Mouse (Mus musculus) monocyte, adult 5-6 weeks (primary cell): ENCODE data around the gene Stard7. TPM values are rescaled to one million over a fixed set of nuclear protein-coding genes. Genes with fewer than 3 reads are reported as not detected.
"Not testable (repeated sequence)": the region's sequence is repeated elsewhere in the genome, so short reads cannot be mapped to it uniquely, and the experiment has no call there.

Source experiments
- ATAC-seq: fragments of 153-309, 156-312 bp; replicated peaks from 2 replicates; pipeline ENCODE4 v1.8.0; 2017; ENCODE audit warnings: mild to moderate bottlenecking; ENCODE audit not compliant: low TSS enrichment, insufficient number of reproducible peaks, severe bottlenecking, poor library complexity, low FRiP score
- total RNA-seq: library from RNA; stranded (forward); fragments of 200-1000, 200-491, 200-594 nt; gene quantifications from 3 replicates; pipeline ENCODE4 v1.2.3, GENCODE M21; 2017

Stard7 gene
- total RNA-seq, 1 experiment from 2014 or later = 93.7 TPM

DNA sequence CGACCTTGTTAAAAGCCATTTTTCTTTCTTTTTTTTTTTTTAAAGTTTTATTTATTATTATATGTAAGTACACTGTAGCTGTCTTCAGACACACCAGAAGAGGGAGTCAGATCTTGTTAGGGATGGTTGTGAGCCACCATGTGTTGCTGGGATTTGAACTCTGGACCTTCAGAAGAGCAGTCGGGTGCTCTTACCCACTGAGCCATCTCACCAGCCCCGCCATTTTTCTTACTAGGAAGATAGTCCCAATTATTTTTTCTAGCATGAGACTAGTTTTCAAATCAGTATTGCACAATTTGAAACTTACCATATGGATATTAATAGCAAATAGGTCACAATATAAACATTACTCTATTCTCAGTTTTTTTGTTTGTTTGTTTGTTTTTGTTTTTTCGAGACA, 2.0 kb downstream of the Stard7 start:
- not testable (repeated sequence) for ATAC-seq

DNA sequence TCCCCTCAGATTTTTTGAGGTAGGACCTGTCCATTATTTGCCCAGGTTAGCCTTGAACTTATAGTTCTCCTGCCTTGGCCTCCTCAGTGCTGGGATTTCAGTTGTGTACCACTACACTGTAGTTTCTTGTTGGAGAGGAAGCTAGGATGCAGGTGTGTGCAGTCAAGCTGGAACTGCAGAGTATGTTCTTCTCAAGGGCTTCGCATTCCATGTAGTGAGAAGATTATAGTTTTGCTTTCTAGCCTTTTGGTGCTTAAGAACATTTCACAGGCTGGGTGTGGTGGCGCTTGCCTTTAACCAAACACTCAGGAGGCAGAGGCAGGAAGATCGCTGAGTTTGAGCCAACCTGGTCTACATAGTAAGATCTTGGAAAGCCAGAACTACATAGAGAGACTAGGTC, 2.8 kb downstream of the Stard7 start:
- ATAC-seq = no peak

DNA sequence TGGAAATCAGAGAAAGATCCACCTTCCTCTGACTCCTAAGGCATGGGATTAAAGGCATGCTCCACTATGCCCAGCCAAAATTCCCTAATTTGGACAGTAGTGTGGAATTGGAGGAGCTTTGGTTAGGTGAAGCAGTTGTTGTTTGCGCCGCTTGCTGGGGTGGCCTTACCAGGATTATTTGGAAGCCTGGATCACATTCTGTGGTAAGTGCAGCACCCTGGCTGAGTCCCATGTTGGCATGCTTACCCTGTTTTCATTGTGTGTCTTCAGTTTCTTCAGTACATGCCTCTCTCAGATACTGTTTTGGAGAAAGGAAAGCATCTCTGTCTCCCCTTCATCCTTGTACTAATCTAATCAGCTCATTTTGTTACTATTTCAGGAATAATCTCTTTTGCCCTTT, 4.6 kb downstream of the Stard7 start:
- ATAC-seq = no peak

DNA sequence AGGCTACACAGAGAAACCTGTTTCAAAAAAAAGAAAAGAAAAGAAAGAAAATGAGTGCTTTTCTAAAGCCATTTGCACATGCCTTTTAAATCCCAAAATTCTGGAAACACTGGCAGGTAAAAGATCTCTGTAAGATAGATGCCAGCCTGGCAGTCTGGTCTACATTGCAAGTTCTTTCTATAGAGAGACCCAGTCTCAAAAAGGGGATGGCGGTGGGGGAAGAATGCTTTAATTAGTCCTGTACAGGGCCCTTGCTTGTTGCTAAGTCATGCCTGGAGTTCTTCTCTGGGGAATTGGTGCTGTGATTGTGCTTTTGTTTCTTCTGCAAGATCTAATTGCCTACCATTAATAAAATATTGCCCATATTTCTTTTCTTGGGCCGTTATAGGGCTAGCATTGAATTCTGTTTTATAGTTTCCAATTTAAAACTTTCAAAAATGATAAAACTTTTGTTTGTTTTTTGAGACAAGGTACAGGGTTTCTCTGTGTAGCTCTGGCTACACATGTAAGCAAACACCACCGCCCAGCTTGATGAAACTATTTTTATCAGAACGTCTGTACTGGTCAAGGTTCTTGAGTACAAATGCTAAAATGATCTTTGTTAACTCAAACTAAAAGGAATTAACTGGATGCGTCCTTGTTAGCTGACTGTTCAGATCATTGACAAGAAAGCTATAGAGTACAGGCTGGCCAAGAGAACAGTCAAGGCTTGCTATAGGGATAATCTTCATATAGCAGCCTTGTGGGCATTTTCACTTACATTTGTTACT, 5.7 kb downstream of the Stard7 start:
- ATAC-seq = no peak

DNA sequence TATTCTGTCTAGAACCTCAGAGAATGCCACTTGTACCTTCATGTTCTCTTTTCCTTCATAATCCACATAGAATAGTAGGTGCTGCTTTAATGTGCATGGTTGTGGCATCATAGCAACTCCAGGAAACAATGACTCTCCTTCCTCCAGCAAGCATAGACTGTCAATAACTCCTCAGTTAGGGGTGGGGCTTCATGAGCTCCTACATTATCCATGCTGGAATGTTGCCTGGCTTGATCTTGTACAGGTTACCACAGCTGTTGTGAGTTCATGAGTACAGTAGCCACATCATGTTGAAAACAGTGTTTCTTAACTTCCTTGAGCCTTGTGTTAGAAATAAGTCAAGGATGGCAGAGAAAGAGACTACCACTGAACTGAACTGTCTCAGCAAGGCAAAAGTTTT, 8.1 kb downstream of the Stard7 start:
- ATAC-seq = no peak

DNA sequence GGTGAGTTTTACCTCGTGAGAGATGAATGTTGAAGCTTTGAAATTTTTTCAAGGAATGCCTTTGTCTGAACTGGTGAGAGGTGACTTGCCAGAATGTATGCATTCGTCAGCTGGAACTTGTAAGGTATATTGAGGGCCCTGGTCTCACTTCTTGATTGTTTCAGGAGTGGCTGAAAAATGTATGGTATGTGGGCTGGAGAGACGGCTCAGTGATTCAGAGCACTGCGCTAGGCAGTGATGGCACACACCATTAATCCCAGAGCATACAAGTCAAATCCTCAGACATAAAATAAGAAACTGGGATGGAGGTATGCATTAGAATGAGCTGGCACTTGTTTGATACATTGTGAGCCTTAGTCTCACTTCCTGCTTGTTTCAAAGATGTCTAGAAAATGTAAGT, 22.2 kb downstream of the Stard7 start:
- no peak for ATAC-seq

DNA sequence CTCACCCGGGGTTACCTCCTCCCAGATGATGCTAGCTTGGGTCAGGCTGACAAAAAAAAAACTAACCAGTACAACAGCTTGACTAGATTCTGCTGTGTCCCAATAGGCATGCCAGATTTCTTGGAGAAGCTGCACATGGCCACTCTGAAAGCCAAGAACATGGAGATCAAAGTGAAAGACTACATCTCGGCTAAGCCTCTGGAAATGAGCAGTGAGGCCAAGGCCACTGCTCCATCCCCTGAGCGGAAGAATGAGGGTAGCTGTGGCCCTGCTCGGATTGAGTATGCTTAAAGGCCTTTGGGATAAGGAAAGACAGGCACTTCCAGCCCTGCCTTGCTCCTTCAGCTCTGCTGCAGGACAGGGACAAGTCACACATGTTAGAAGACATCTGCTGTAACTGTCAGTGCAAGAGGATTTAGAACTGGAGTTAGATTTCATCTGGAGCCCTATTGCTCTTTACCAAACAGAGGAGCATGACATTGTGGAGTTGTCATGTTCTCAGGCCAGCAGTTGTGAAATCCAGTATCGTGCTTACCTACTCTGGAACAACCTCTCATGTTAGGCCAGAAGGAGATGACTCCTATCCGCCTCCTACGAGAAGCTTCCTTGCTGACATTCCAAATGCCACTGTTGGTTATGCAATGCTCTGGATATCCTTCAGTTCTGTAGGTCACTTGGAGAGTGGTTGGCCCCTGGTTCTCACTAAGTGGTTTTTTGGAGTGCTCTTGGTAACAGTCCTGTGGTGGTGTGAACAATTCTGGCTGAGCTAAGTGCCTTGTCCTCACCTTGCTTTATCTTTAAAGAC, 27.2 kb downstream of the Stard7 start:
- ATAC-seq = no peak

DNA sequence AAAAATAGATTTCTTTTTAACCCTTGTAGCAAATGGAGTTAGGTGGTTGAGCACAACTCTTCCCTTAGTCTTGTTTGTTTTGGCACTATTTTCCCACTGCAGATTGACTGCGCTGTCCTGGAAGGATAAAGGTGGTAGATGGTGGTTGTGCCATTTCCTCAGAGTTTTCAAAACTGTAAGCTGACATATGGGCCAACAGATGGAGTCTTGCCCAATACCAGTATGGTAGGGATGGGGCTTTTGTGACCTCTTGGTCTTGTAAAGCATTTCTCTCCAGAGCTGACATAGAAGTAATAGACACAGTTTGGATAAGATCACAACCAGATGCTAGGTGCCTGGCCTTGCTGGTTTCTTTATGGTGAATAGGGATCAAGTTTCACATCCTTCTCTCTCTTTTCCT, 28.0 kb downstream of the Stard7 start:
- no peak for ATAC-seq

DNA sequence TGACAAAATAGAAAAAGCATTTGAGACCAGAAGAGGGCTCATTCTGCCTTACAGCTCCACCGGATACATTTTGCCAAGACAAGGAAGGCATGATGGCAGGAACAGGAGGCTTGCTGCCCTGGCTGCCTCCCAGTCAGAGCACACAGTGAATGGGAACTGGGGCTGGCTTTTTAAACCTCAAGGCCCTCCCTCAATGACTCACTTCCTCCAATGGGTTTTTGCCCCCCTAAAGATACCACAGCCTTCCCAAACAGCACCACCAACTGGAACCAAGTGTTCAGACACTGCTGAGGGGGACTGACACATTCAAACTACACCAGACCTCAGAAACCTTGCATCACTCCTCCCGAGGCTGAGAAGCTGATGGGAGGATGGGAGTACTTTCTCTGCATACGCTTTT, 30.7 kb downstream of the Stard7 start:
- ATAC-seq = peak; percentile 34

DNA sequence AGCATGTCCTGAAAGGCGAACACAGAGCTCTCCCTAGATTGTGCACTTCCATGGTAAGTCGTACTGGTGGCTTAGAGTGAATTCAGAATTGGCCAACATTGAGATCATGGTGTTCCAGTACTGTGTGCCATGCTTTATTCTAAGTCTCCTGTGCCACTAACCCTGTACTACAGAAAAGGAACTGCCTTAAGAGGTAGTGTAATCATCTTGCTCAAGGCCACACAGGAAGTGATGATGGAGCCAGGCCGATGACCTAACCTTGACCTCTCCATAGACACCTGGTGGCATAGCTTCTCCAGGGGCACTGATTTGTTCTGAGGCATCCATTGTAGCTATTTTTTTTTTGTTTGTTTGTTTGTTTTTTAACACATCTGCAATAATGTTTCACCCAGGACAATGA, 31.9 kb downstream of the Stard7 start:
- peak; percentile 91 for ATAC-seq

DNA sequence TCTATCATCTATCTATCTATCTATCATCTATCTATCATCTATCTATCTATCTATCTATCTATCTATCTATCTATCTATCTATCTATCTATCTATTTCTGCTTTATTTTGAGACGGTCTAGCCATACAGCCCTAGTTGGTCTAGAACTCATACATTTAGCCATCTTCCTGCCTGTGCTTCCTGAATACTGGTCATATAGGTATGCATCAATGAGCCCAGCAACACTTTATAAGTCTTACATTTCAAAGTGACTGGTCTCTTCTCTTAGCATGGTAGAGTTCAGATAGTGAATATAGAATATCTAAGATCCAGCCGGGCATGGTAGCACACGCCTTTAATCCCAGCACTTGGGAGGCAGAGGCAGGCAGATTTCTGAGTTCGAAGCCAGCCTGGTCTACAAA, 34.2 kb downstream of the Stard7 start:
- not testable (repeated sequence) for ATAC-seq

DNA sequence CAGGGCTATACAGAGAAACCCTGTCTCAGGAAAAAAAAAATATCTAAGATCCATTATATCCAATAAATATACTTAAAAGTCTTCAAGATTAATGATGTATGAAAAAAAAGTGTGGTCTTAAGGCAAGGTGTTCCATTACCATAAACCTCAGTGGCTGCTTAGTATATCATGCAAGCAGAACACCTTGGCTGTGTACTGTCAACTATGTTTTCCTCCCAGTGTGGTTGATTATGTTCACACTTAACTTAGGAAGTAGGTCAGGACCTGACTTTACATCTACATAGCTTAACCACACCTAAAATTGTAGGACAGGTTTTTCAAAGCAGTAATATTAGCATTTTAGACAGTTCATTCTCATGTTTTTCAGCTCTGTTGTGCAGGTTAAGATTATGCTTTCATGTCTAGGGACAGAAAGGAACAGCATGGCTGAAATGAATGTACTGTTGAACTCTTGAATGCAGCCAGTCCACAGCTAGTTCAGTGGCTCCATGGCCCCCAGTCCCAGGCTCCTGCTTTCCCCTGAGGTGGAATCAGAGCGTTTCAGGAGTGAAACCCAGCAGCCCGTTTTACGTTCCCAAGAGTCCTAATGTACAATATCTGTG, 34.7 kb downstream of the Stard7 start:
- ATAC-seq = no peak

DNA sequence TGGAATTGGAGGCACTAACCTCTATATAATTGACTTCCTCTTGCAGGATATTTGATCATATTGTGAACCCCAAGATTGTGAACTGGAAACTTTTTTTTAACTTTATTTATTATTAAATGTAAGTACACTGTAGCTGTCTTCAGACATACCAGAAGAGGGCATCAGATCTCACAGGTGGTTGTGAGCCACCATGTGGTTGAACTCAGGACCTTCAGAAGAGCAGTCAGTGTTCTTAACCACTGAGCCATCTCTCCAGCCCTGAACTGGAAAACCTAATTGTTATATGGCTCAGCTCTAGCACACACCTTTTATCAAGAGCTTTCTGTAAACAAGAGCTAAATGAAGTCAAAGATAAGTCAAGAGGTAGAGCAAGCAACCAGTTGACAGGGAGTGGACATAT, 36.1 kb downstream of the Stard7 start:
- ATAC-seq = no peak

DNA sequence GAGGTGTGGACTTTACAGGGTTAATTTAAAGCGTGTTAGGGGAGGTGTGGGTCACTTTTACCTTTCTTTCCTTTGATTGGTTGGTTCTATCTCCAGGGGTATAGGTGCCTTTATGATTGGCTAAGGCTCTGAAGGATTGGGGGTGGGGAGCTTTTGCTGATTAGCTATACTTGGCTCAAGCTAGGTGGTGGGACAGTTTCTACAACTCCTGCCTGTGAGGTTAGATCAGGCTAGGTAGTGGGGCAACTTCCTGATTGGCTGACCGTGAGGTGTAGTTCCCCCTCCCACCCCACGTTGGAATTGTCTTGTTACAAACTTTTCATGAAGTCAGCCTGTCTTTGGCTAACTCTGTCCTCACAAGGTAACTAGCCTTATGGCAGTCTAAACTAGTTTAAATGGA, 37.2 kb downstream of the Stard7 start:
- ATAC-seq = no peak

DNA sequence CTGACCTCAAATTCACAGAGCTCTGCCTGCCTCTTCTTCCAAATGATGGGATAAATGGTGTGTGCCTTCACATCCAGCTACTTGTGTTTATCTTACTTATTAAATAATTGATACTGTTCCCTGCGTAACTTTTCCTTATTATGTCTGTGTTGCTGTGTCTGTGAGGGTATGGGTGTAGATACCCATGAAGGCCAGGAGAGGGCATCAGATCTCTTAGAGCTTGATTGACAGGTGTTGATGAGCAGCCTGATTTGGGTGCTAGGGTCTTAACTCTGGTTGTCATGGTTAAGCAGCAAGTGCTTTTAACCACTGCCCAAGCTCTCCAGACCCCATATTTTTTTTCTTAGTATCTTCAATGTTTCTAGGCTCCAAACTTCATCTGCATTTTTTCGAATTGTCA, 38.6 kb downstream of the Stard7 start:
- peak; percentile 75 for ATAC-seq

DNA sequence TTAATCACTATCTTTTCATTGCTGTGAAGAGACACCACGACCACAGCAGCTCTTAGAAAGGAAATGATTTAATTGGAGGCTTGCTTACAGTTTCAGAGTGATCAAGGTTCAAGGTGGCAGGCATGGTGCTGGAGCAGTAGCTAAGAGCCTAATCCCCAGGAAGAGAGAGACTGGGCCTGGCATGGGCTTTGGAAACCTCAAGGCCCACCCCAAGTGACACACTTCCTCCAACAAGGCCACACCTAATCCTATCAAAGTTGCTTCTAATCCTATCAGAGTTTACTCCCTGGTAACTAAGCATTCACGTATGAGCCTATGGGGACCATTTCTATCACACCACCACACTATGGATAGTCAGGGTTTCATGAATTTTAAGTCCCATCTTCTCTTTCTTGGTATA, 40.2 kb downstream of the Stard7 start:
- no peak for ATAC-seq

DNA sequence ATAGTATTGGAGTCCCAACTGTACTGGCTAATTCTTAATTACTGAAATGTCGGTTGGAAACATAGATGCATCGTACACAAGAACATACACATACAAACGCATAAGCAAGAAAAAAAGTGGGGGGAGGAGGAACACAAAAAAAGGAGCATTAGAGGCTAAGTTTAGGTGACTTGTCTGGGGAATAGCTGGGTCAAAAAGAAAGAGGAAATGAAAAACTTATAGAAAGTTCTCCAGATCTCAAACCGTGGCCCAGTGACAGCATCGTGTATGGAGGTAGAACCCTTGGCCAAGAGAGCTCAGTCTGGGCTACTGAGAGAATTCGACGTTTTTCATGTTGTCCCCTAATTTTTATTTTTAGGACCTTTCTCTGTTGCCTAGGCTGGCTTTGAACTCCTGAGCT, 40.7 kb downstream of the Stard7 start:
- no peak for ATAC-seq

DNA sequence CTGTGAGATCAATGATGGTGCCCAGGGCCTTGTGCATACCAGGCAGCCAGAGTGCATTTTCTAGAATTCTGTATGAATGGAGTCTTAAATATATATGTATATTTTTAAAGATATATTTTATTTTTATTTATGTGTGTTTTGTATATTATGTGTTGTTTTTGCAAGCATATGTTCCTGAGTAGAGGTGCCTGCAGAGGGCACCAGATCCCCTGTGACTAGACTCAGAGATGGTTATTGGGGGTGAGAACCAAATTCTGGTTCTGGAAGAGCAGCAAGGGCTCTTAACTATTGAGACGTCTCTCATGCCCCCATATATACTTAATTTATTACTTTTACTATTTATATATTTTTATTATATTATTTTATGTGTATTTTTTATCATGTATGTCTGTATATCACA, 41.2 kb downstream of the Stard7 start:
- no peak for ATAC-seq

DNA sequence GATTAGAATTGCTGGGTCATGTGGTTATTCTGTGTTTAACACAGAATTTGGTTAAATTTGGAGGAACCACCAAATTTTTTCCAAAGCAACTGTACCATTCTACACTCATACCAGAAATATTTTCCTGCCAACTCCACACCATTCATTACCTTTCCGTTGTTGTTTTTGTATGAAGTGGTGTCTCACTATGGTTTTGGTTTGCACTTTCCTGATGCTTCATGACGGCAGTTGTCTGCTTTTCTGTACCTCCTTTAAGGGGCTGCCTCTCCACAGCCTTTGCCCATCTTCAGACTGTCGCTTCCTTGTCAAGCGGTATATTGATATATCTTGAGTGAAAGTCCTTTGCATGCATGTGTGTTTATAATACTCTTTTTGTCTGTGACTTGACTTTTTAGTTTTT, 42.8 kb downstream of the Stard7 start:
- no peak for ATAC-seq

DNA sequence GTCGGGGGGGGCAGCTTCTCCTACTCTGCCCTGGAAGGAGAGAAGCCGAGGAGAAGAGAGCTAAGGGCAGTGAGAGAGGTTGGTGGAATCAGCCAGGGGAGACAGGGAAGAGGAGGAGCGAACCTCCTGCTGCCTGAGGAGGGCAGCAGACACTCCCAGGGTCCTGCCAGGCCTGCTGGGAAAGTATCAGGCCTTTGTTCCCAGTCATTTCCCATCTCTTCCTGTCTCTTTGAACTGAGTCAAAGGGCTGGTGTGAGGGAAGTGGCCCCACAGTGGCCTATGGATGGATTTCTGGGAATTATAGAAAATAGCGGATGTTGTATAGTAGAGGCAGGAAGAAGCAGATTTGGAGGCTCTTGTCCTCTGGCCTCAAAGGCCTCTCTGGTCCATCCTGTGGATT, 43.9 kb downstream of the Stard7 start:
- ATAC-seq = no peak
